Mouse (Mus musculus) MEL-GATA-1-ER (cell line): ENCODE results near the gene Eif2d.

ENCODE experiments used
- DNase-seq: peaks from one replicate; pipeline ENCODE4 v3.0.0-alpha.2; 2012; ENCODE audit warnings: low read depth; ENCODE audit errors: extremely low read depth

The Eif2d gene

GRCm38 (mm10) chr1:131212956-131213355 is 60.0 kb downstream of the Eif2d start:
- DNase-seq, result no peak

DNA sequence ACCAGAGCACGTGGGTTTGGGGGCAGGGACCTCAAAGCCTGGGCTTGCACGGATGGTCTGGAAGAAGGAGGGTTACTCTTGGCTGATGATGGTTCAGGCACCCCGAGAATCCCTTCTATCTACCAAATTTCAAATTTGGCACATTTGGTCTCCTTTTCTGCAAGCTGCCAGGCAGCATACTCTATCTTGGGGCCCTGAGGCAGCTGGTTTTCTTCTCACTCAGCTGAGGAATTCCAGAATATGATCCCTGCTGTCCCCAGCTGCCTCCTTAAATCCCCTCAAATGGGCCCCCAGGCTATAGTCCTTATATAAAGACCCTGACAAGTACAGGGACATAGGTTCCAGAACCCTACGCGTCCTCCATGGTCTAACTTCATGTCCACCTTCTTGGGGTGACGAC is 60.4 kb downstream of the Eif2d start:
- no peak for DNase-seq

- no peak for DNase-seq
Measured at GRCm38 (mm10) chr1:131218933-131219332, 66.0 kb downstream of the Eif2d start.

GRCm38 (mm10) chr1:131221822-131222590 is 69.0 kb downstream of the Eif2d start:
- DNase-seq, result no peak

DNA sequence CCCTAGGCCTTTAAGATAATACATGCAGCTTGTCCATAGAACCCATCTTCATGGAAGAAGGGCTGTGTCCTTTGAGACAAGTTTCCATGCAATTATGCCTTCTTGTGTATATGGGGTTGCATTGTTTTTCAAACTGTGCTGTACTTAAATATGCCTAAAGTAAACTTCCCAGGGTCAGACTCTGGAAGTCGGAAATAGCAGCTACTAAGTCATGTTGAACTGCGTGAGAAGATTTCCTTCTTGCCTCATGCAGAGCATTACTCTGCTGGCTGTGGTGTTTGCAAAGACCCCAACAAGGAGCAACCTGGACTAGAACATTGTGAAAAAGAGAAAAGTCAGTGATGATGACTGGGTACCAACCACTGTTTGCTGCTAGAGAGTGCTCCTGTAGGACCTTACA is 70.4 kb downstream of the Eif2d start:
- DNase-seq, result no peak

DNA sequence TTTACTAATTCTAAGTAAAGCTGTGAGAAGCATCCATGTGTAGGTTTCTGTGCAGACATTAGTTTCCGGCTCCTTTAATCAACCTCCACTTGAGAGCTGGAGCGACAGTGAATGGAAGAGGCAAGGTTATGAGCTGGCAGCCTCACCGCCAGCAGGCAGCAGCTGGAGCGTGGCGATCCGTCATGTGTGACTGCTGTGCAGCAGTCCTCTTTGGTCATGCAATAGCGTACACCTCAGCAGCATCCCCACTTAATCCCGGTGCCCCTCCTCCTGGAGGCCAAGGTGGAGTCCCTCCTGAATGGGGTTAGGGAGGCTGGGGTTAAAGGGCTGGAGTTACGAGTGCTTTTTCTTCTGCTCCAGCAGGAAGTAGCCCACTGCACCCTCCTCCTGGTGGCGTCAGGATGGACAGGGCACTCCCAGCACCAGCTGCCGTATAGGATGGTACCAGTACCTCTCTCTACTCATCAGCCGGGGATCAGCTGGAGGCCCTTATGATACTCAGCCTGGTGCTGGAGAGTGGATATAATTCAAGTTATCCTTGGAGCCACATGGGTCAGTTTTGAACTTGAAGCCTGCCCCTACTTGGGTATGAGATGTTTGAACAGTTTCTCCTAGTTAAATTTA is 72.0 kb downstream of the Eif2d start:
- no peak for DNase-seq

GRCm38 (mm10) chr1:131228225-131228624 is 75.2 kb downstream of the Eif2d start:
- DNase-seq, result no peak

DNA sequence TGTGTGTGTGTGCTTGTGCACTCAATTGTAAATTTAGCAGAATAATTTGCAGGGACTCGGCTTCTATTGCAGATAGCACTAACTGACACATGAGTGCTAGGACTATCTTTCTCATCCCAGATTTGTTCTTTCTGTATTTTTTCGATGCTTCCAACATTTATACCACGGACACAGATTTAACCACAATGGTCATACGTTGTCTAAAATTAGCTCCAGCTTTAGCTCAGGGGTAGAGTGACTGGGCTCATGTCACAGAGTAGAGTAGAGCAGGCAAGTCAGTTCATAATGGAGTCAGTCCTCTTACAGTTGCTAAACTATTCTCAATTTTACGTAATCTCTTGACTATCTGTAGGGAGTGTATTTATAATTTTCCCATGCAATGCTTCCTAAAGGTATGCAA is 75.7 kb downstream of the Eif2d start:
- no peak for DNase-seq

DNA sequence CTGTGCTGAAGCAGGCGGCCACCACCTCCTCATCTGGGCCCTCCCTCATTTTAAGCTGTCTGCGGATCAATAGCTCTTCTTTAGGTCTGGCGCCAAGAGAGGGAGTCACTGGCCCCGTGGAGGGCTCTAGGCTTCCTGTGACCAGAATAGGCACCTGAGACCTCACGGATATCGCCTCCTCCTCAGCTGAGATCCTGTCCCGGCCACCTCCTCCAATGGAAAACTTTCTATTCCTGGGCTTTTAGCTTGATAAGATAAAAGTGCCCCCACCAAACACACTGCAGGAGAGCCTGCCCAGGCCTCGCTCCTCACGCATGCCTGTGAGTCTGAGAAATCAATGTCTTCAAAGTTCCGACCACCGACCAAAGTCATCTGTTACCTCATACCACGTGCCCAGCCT is 80.5 kb downstream of the Eif2d start:
- DNase-seq, result no peak

DNA sequence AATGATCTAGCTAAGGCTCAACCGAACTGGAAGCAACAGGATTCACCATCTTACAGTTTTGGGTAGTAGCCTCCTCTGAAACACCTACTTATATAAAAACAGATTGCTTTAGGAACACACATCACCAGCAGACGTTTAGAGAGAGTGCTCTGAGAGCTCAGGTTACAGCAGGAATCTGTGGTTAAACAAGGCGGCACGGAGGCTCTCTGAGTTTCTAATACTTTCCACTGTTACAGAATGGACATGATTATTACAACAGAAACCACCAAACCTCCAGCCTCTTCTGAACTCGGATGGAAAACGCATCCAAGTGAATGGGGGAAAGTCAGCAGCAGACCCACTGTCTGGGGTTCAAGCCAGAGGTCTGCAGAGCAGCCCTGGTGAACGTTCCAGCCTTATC is 83.1 kb downstream of the Eif2d start:
- DNase-seq, result no peak
